Mouse (Mus musculus) B cell, adult (primary cell): ENCODE data around the gene Rnf227. TPM values are rescaled to one million over a fixed set of nuclear protein-coding genes. Genes with fewer than 3 reads are reported as not detected.

Source experiments
- total RNA-seq: library from RNA; stranded (reverse); gene quantifications from 4 replicates; pipeline ENCODE4 v1.2.4, GENCODE M21; 2023; ENCODE audit not compliant: inconsistent age

Gene Rnf227
- 1.4 to 2.9 TPM (median 2.1 TPM) in 4 replicates for total RNA-seq

DNA sequence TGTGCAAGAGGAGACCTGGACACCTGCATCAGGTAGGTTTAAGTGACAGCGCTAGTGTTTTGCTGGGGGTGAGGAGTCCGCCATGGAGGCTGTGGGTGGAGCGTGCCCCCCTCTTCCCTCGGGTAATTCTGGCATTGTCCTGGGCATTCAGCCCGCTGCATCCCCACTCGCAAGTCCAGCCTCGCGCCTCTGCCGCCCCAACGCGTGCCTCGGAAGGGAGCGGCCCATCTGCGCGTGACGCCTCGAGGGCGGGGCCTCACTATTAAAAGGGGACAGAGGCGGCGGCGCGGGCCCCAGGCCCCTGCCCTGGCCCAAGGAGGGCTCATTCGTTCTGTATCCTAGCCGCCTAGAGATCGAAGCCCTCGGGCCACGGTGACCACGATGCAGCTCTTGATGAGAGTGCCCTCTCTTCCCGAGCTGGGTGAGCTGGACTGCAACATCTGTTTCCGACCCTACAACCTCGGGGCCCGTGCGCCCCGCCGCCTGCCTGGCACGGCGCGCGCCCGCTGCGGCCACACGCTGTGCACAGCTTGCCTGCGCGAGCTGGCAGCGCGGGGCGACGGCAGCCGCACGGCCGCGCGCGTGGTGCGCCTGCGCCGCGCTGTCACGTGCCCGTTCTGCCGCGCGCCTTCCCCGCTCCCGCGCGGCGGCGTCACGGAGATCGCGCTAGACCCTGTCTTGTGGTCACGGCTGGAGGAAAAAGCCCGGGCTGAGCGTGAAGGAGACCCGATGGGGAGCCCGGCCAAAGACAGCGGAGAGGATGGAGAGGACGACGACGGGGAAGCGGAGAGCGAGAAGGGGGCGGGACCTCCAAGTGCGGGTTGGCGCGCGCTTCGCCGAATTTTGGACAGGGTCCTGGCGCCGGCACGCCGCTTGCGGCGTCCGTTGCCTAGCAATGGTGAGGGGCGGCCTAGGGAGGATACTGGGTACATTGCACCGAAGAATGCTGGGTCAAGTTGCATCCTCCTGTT, at the start of gene Rnf227:
Rnf227 (plus strand) TSS at position 301 of the 971 bp plus-strand sequence.

DNA sequence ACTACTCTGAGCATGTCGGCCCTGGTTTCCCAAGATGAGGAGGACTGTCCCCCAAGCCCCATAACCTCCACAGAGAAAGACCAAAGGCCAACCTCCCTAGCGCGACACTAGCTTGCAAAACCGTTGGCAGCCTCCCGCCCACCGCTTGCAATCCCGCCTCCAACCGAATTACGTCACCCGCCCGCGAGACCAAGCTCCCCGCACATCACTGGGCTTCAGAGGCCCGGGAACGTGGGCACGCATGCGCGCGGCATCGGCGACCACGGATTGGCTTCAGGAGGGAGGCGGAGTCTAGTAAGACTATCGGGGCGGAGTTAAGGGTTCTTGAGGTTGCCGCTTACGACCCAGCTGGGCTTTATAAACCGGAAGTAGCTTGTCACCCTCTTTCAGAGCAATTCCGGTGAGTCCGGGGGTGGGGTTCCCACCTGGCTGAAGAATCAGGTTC, 16.6 kb upstream of the Rnf227 start, which contains the start of the genes Cntrob and Trappc1:
Cntrob (minus strand) TSS at position 109 of the 445 bp plus-strand sequence.
Trappc1 (plus strand) TSS at position 314 of the 445 bp plus-strand sequence.

DNA sequence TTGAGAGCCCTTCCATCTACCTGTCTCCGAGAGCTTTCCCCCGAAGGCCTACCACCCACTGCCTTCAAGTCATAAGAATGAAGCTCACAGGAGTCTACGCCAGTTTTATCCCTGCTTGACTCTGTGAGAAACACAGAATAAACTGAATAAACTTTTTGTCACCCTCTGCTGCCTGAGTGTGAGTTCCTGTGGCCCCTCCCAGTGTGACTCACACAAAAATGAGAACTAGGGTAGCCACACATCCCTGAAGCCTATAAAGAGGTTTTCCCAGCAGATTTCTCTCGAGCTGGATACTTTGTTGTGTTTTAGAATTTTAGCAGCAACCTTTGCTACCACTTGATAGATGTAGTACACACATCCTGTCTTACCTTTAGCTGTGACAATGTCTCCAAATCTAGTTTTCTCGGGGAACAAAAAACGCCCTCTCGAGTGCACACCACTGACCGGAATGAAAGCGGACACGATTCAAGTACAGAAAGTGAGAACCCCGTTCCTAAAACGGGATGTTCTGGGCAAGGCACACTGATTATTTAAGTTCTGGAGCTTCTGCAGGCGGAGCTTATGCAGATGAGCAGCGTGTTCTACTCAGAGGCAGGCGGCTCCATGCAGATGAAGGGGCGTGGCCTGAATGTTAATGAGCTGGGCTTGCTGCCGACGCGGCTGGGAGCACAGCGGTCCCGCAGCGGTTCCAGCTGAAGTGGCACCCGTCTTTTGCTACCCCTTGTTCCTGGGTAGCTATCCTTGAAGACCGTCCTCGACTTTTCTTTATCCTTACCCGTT, 14.4 kb upstream of the Rnf227 start, which contains the start of gene Kcnab3:
Kcnab3 (plus strand) TSS at position 631 of the 780 bp plus-strand sequence.

DNA sequence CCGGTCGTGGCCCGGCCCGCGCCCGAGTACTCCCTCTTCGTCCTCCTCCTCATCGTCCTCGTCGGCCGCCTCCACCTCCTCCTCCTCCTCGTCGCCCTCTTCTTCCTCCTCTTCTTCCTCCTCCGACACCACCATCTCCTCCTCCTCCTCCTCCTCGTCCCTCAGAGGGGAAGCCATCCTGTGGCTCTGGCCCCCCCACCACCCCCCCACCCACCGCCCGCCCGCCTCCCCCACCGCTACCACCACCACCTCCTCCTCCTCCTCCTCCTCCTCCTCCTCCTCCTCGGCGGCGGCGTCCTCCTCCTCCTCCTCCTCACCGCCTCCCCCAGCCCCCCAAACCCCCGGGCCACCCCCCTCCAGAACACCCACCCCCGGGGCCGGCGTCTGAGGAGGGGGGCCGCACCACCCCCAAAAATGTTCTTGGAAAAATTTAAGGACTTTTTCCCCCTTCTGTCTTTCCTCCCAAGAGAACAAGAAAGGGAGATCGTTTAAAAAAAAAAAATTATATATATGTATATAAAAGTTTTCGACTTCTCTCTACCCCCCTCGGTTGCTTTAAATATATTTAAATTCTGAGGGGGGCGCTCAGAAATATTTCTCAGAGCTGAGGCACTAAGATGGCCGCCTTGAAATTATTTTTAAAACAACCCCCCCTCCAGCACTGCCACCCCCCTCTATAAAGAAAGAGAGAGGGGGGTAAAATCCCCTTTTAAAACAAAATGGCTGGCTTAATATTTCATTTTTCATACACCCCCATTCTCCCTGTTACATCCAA, 29.1 kb downstream of the Rnf227 start, which contains the start of gene Chd3:
Chd3 (minus strand) TSS at position 192 of the 775 bp plus-strand sequence.

Other genes starting within 250 kb of the Rnf227 start
- gene Per1, start 245.2 kb upstream of the Rnf227 start, total RNA-seq, result 798 to 901 TPM (median 848 TPM) in 4 replicates
- 0.27 to 0.48 TPM in 2 of 4 replicates, not detected in the others for gene Hes7, start 220.1 kb upstream of the Rnf227 start, total RNA-seq
- 0.35 TPM in 1 of 4 replicates, not detected in the others for gene 9130213A22Rik, start 217.9 kb upstream of the Rnf227 start, total RNA-seq
- 1.3 to 2.1 TPM (median 1.4 TPM) in 4 replicates for gene Aloxe3, start 214.6 kb upstream of the Rnf227 start, total RNA-seq
- not detected in 4 replicates for gene Alox12b, start 183.5 kb upstream of the Rnf227 start, total RNA-seq
- gene Alox8, start 142.6 kb upstream of the Rnf227 start, total RNA-seq, result not detected in 4 replicates
- not detected in 4 replicates for gene Gucy2e, start 103.4 kb upstream of the Rnf227 start, total RNA-seq
- gene Cntrob, start 16.7 kb upstream of the Rnf227 start, total RNA-seq, result 27.1 to 33.6 TPM (median 29.4 TPM) in 4 replicates
- gene Trappc1, start 16.5 kb upstream of the Rnf227 start, total RNA-seq, result 32.4 to 43.0 TPM (median 40.9 TPM) in 4 replicates
- gene Kcnab3, start 14.2 kb upstream of the Rnf227 start, total RNA-seq, result 1.5 to 2.8 TPM (median 2.2 TPM) in 4 replicates
- 312 to 359 TPM (median 334 TPM) in 4 replicates for gene Chd3, start 28.9 kb downstream of the Rnf227 start, total RNA-seq
- 39.9 to 59.3 TPM (median 48.7 TPM) in 4 replicates for gene Naa38, start 55.0 kb downstream of the Rnf227 start, total RNA-seq
- gene Cyb5d1, start 55.2 kb downstream of the Rnf227 start, total RNA-seq, result 35.8 to 44.9 TPM (median 38.2 TPM) in 4 replicates
- gene Tmem88, start 57.8 kb downstream of the Rnf227 start, total RNA-seq, result 11.0 to 13.5 TPM (median 12.3 TPM) in 4 replicates
- gene Kdm6b, start 73.2 kb downstream of the Rnf227 start, total RNA-seq, result 323 to 405 TPM (median 369 TPM) in 4 replicates
- not detected in 4 replicates for gene Dnah2, start 208.6 kb downstream of the Rnf227 start, total RNA-seq
- 0.36 to 0.93 TPM (median 0.45 TPM) in 4 replicates for gene Efnb3, start 219.7 kb downstream of the Rnf227 start, total RNA-seq
- 11.6 to 16.8 TPM (median 11.9 TPM) in 4 replicates for gene Wrap53, start 239.8 kb downstream of the Rnf227 start, total RNA-seq
- 130 to 136 TPM (median 131 TPM) in 4 replicates for gene Trp53, start 239.9 kb downstream of the Rnf227 start, total RNA-seq